Mouse (Mus musculus) limb, embryonic 14.5 days (tissue): Measurements from ENCODE around the gene Rbm34. TPM values are rescaled to one million over a fixed set of nuclear protein-coding genes. Genes with fewer than 3 reads are reported as not detected.
A peak's percentile ranks its signal among the peaks of the same experiment; 100 is the strongest.
"Not testable (repeated sequence)": the region's sequence is repeated elsewhere in the genome, so short reads cannot be mapped to it uniquely, and the experiment has no call there.

Experiments
- ATAC-seq: fragments of 200-750 bp; cut with Nextera tagmentation; 2 replicates; pipeline ENCODE4 v1.8.0; 2017; ENCODE audit warnings: low read depth, moderate number of reproducible peaks, moderate TSS enrichment; ENCODE audit not compliant: low FRiP score
- DNase-seq: peaks from one replicate; pipeline ENCODE4 v3.0.0-alpha.2; 2015; ENCODE audit warnings: low spot score
- H3K27ac ChIP-seq: fragments of 300-500 bp; sonication (generic); replicated peaks from 2 replicates; pipeline ENCODE4 v1.5.1; 2014; ENCODE audit warnings: low read depth, mild to moderate bottlenecking, low read length, moderate library complexity, mixed read lengths
- H3K27me3 ChIP-seq: fragments of 300-500 bp; sonication (generic); 2 replicates; pipeline ENCODE4 v1.6.1; 2014; ENCODE audit warnings: low read length, mixed read lengths; ENCODE audit not compliant: control insufficient read depth, insufficient read depth
- H3K36me3 ChIP-seq: fragments of 300-500 bp; sonication (generic); 2 replicates; pipeline ENCODE4 v1.6.1; 2014; ENCODE audit warnings: mild to moderate bottlenecking, low read length, moderate library complexity, mixed read lengths; ENCODE audit not compliant: control insufficient read depth, insufficient read depth
- H3K4me1 ChIP-seq: fragments of 300-500 bp; sonication (generic); 2 replicates; pipeline ENCODE4 v1.6.1; 2014; ENCODE audit warnings: antibody characterized with exemption, low read length, mixed read lengths; ENCODE audit not compliant: control insufficient read depth, insufficient read depth
- H3K4me2 ChIP-seq: fragments of 300-500 bp; sonication (generic); replicated peaks from 2 replicates; pipeline ENCODE4 v1.6.1; 2014; ENCODE audit warnings: low read depth, mild to moderate bottlenecking, low read length, moderate library complexity; ENCODE audit not compliant: severe bottlenecking
- H3K4me3 ChIP-seq: fragments of 300-500 bp; sonication (generic); replicated peaks from 2 replicates; pipeline ENCODE4 v1.5.1; 2014; ENCODE audit warnings: low read length
- H3K9ac ChIP-seq: fragments of 300-500 bp; sonication (generic); 2 replicates; pipeline ENCODE4 v1.6.1; 2014; ENCODE audit warnings: mild to moderate bottlenecking, low read depth, low read length, moderate library complexity; ENCODE audit not compliant: severe bottlenecking
- H3K9me3 ChIP-seq: fragments of 300-500 bp; sonication (generic); 2 replicates; pipeline ENCODE4 v1.6.1; 2016; ENCODE audit warnings: low read length; ENCODE audit not compliant: control insufficient read depth
- POLR2A ChIP-seq: fragments of 200-500 bp; IDR thresholded peaks from 2 replicates; pipeline ENCODE4 v1.8.0; 2012; ENCODE audit warnings: inconsistent platforms, mild to moderate bottlenecking, moderate library complexity, borderline replicate concordance; ENCODE audit not compliant: insufficient read depth, insufficient read length; ENCODE audit errors: extremely low read depth
- WGBS: fragments of 180-500 bp; shearing (Covaris S2); extraction: QIAGEN DNeasy Blood & Tissue Kit; methylation state at CpG from one replicate; pipeline ENCODE4 v1.1.7; 2014; 5-methylcytosine and 5-hydroxymethylcytosine counted together
- polyA plus RNA-seq, 2 experiments: library from polyadenylated mRNA; depleted of rRNA in 1 of 2; stranded (reverse) in 1 of 2; unstranded in 1 of 2; fragments of >200 nt; fragmentation: Nextera tagmentation in 1 of 2; extraction: Ambion mirVana in 1 of 2; gene quantifications; 2 replicates each; pipeline versions ENCODE4 v1.2.1 to v1.2.3; 2012 to 2014

The Rbm34 gene
- polyA plus RNA-seq, 2 experiments: 12.8 to 25.9 TPM

DNA sequence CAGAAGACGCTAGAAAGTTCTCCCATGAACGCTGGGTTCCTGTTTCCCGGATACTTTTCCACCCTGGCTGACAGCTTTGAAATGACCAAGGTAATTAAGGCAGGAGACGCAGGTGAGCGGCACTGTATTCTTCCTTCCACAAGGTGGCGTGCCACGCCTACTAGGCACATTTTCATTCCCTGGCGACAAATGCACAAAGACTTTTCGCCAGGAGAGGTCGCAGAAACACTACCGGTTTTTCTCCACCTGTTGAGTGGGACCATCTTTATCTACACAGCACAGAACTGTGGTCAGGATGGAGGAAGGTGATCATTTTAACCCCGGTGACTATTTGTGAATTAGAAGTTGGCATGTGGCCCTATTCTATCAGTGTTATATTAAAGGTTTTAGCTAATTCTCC is 15.6 kb upstream of the Rbm34 start:
- H3K27me3 ChIP-seq: no peaks in the 10 kb centered on the region
- DNase-seq: peak; percentile 87
- no peak for TF ChIP-seq POLR2A
- H3K36me3 ChIP-seq: no peaks in the 10 kb centered on the region
- 2% methylated on average over 12 of the region's 12 CpGs for WGBS
- no peak overlapping the region for H3K4me3 ChIP-seq
- no peaks in the 10 kb centered on the region for H3K4me1 ChIP-seq
- peak; percentile 68; the same call in 1 of the 2 replicates for ATAC-seq
- H3K27ac ChIP-seq: no peak overlapping the region
- H3K9me3 ChIP-seq: no peaks in the 10 kb centered on the region
- H3K9ac ChIP-seq: no peak overlapping the region
- H3K4me2 ChIP-seq: no peak overlapping the region

DNA sequence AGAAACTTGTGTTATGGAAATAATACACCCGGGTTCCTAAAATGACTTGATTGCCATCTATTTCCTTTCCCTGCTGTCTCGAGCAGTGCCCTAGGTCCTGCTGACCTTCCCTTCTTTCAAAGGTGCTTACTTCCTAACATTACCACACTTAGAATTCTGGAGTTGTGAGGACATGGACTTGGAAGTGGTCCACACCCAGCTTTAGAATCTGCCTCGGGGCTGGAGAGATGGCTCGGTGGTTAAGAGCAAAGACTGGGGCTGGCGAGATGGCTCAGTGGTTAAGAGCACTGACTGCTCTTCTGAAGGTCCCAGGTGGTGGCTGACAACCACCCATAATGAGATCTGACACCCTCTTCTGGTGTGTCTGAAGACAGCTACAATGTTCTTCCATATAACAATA is 9.2 kb upstream of the Rbm34 start:
- Histone ChIP-seq H3K36me3 (no peaks in the 10 kb centered on the region), H3K27ac (no peak overlapping the region), H3K27me3 (no peaks in the 10 kb centered on the region), H3K4me2 (no peak overlapping the region), H3K4me3 (no peak overlapping the region), H3K9ac (no peak overlapping the region), H3K4me1 (peaks cover 5% of the 10 kb centered on the region; the same call in 1 of the 2 replicates), H3K9me3 (no peaks in the 10 kb centered on the region)
- 54% methylated on average over 5 of the region's 5 CpGs for WGBS
- TF ChIP-seq POLR2A: no peak
- no peak for DNase-seq
- ATAC-seq: no peak

DNA sequence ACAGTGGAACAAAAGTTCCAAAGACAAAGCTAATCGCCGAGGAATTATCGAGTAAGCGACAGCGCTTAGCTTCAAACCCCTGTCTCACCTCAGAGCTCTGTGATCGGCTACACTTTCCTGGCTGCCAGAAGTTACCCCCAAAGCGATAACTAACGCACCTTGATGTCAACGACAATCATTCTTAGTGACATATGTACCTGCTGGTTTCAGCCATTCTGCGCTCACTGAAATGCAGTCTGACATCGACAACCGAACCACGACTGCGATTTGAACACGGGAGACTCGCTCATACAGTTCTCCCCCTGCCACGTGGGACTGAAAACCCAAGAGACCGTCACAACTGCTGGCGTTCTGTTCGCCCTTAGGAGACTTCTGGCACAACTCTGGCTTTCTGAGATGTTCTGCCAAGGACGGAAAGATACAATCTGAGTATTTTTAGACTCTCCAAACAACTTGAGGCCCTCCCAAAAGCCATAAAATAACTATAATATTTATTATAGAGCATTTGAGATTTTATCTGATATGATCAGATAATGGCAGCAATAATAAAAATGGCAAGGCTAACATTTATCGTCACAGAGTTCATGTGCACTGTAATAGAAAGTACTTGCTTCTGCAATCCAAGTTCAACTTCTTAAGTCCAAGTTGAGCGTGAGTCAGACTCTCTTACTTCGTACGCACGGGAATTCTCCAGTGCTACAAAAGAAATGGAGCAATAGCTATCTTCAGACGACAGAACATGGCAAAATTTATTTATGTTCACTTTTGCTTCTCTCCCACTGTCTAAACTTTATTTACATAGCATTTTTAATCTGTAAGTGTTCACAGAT is 8.4 kb upstream of the Rbm34 start:
- H3K4me2 ChIP-seq: peak overlapping the region; percentile 45
- no peak for ATAC-seq
- 21% methylated on average over 27 of the region's 27 CpGs for WGBS
- H3K27me3 ChIP-seq: no peaks in the 10 kb centered on the region
- H3K4me1 ChIP-seq: peaks cover 5% of the 10 kb centered on the region; the same call in 1 of the 2 replicates
- DNase-seq: no peak
- H3K9me3 ChIP-seq: no peaks in the 10 kb centered on the region
- H3K9ac ChIP-seq: peak overlapping the region; percentile 21
- peak overlapping the region; percentile 27 for H3K4me3 ChIP-seq
- H3K36me3 ChIP-seq: no peaks in the 10 kb centered on the region
- TF ChIP-seq POLR2A: no peak
- no peak overlapping the region for H3K27ac ChIP-seq

DNA sequence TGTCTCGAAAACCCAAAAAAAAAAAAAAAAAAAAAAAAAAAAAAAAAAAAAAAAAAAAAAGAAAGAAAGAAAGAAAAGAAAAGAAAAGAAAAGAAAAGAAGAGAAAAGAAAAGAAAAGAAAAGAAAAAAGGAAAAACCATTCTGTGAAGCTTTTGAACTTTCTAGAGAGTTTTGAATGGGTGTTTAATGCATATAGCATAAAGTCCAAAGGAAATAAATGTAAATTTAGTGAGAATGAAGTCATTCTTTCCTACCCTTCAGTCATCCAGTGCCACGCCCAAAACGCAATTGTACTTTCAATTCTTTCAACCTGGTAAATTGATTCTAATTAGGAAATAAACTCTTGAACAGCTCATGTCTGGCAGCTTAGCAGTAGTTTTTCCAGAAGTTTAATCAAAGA is 7.7 kb upstream of the Rbm34 start:
- WGBS: 32% methylated on average over 2 of the region's 3 CpGs
- H3K9ac ChIP-seq: peak overlapping the region; percentile 21; the same call in 1 of the 2 replicates
- not testable (repeated sequence) for H3K4me1 ChIP-seq, H3K9me3 ChIP-seq, H3K27ac ChIP-seq, H3K36me3 ChIP-seq, H3K27me3 ChIP-seq, ATAC-seq, DNase-seq
- H3K4me2 ChIP-seq: peak overlapping the region; percentile 45
- H3K4me3 ChIP-seq: peak overlapping the region; percentile 27

DNA sequence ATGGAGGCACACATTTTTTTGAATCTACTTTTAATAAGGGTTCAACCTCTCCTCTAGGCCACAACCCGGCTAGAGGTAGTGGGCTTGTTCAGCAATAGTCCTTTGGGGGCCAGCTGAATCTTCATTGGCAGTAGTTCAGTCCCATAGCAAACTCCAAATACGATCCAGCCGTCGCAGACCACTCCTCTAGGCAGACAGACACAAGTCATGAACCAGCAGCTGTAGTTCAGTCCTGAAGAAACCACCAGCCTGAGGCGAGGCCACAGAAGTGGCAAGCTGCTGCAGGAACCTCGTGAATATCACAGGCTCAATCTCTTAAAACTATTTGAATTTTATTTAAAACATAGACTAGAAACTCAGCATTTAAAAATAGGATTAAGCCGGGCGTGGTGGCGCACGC is 7.2 kb upstream of the Rbm34 start:
- no peak overlapping the region for H3K27ac ChIP-seq
- 68% methylated on average over 10 of the region's 10 CpGs for WGBS
- no peak for ATAC-seq
- no peak overlapping the region for H3K4me3 ChIP-seq
- H3K4me2 ChIP-seq: no peak overlapping the region
- H3K9me3 ChIP-seq: no peaks in the 10 kb centered on the region
- DNase-seq: no peak
- H3K36me3 ChIP-seq: no peaks in the 10 kb centered on the region
- H3K9ac ChIP-seq: no peak overlapping the region
- H3K4me1 ChIP-seq: peaks cover 5% of the 10 kb centered on the region; the same call in 1 of the 2 replicates
- TF ChIP-seq POLR2A: no peak
- H3K27me3 ChIP-seq: no peaks in the 10 kb centered on the region
